Comparison of ENCODE assay signal across 18 mouse cellular contexts in genomic region chr15:101954187-101954586, GRCm38 (mm10). TPM values are rescaled to one million over a fixed set of nuclear protein-coding genes. Genes with fewer than 3 reads are reported as not detected.
DNase-seq lines count a peak whose midpoint lies in the region; ATAC-seq and TF ChIP-seq lines count a peak whose summit lies in the region.
"Had no signal": no experiment of that assay in that cellular context is flagged by ENCODE, and none has a peak within 500 bp of the region (broad histone marks: within the 10 kb centered on the region; RNA-seq: fewer than 3 reads in every experiment).

TSS of gene Krt78 (minus strand) at chr15:101954287.

- ATAC-seq in intestine, embryonic 14.5 days (replicated peaks; ENCODE audit: low FRiP score, low TSS enrichment, low read depth): 0 out of 2 replicates have a peak, but pooled peaks have one; percentile 23
- no peak for ATAC-seq in intestine, postnatal 0 days
- ATAC-seq in lung, embryonic 15.5 days (ENCODE audit: borderline replicate concordance, extremely low read depth, low FRiP score, low TSS enrichment): no peak
- no peak for ATAC-seq in stomach, embryonic 15.5 days (ENCODE audit: insufficient read depth, low FRiP score, low read depth)
- ATAC-seq: forebrain, embryonic 13.5 days; forebrain, postnatal 0 days; Patski had no signal

- no peak for DNase-seq in intestine, embryonic 14.5 days (ENCODE audit: low spot score)
- DNase-seq in lung, postnatal 4 days: no peak
- DNase-seq in liver: no peak
- DNase-seq: adrenal gland, adult 8-10 months; adrenal gland, postnatal 36 days; cerebellum, adult 2 months; cerebellum, postnatal 10 days; forebrain, postnatal 0 days; gastrocnemius, postnatal 14 days had no signal

- H3K27ac ChIP-seq in intestine, embryonic 14.5 days (ENCODE audit: low read depth): peak within 1 kb of the TSS; percentile 47; the same call in 1 of the 2 replicates
- H3K27ac ChIP-seq in intestine, postnatal 0 days (ENCODE audit: low read depth, low read length): no peak within 1 kb of the TSS
- peak within 1 kb of the TSS; percentile 82 for H3K27ac ChIP-seq in lung, embryonic 15.5 days
- H3K27ac ChIP-seq in stomach, embryonic 15.5 days: peak within 1 kb of the TSS; percentile 83
- H3K27ac ChIP-seq: forebrain, embryonic 13.5 days; hindbrain, embryonic 10.5 days; hindbrain, embryonic 14.5 days had no signal

- H3K36me3 ChIP-seq in intestine, embryonic 14.5 days (ENCODE audit: control insufficient read depth, insufficient read depth, low read length): no peaks in the 10 kb centered on the region
- no peaks in the 10 kb centered on the region for H3K36me3 ChIP-seq in intestine, postnatal 0 days (ENCODE audit: control insufficient read depth, insufficient read depth)
- no peaks in the 10 kb centered on the region for H3K36me3 ChIP-seq in lung, embryonic 15.5 days
- no peaks in the 10 kb centered on the region for H3K36me3 ChIP-seq in stomach, embryonic 15.5 days
- H3K36me3 ChIP-seq: heart, embryonic 12.5 days; hindbrain, embryonic 10.5 days had no signal

- no peaks in the 10 kb centered on the region for H3K27me3 ChIP-seq in intestine, embryonic 14.5 days (replicated peaks; ENCODE audit: control insufficient read depth, insufficient read depth, low read length)
- no peaks in the 10 kb centered on the region for H3K27me3 ChIP-seq in intestine, postnatal 0 days (replicated peaks; ENCODE audit: control insufficient read depth, insufficient read depth, low read length)
- H3K27me3 ChIP-seq in lung, embryonic 15.5 days: no peaks in the 10 kb centered on the region
- H3K27me3 ChIP-seq in stomach, embryonic 15.5 days (replicated peaks): no peaks in the 10 kb centered on the region
- H3K27me3 ChIP-seq: forebrain, embryonic 13.5 days had no signal

- H3K4me2 ChIP-seq in intestine, embryonic 14.5 days (ENCODE audit: low read length): no peak within 1 kb of the TSS
- no peak within 1 kb of the TSS for H3K4me2 ChIP-seq in intestine, postnatal 0 days (replicated peaks; ENCODE audit: low read depth)
- H3K4me2 ChIP-seq in lung, embryonic 15.5 days: no peak within 1 kb of the TSS
- no peak within 1 kb of the TSS for H3K4me2 ChIP-seq in stomach, embryonic 15.5 days
- H3K4me2 ChIP-seq: forebrain, embryonic 13.5 days; heart, embryonic 12.5 days; hindbrain, embryonic 14.5 days had no signal

- 88% methylated on average over 9 of the region's 9 CpGs for WGBS in intestine, embryonic 14.5 days
- 83% methylated on average over 9 of the region's 9 CpGs for WGBS in intestine, postnatal 0 days
- WGBS in lung, embryonic 15.5 days: 77% methylated on average over 9 of the region's 9 CpGs
- WGBS in stomach, embryonic 15.5 days: 84% methylated on average over 9 of the region's 9 CpGs

- 0 out of 2 replicates have a peak, but pooled peaks cover 6% of the 10 kb centered on the region for H3K4me1 ChIP-seq in intestine, embryonic 14.5 days (replicated peaks; ENCODE audit: control insufficient read depth, insufficient read depth, low read length)
- no peaks in the 10 kb centered on the region for H3K4me1 ChIP-seq in intestine, postnatal 0 days (replicated peaks; ENCODE audit: control insufficient read depth, insufficient read depth, low read length)
- peaks cover 13% of the 10 kb centered on the region; the same call in 1 of the 2 replicates for H3K4me1 ChIP-seq in lung, embryonic 15.5 days
- H3K4me1 ChIP-seq in stomach, embryonic 15.5 days: peaks cover 11% of the 10 kb centered on the region; the same call in 1 of the 2 replicates
- H3K4me1 ChIP-seq: forebrain, embryonic 13.5 days; heart, embryonic 12.5 days; hindbrain, embryonic 10.5 days had no signal

- no peak within 1 kb of the TSS for H3K4me3 ChIP-seq in intestine, embryonic 14.5 days (ENCODE audit: low read depth, low read length)
- H3K4me3 ChIP-seq in intestine, postnatal 0 days (ENCODE audit: low read depth, low read length): no peak within 1 kb of the TSS
- no peak within 1 kb of the TSS for H3K4me3 ChIP-seq in lung, embryonic 15.5 days
- H3K4me3 ChIP-seq in stomach, embryonic 15.5 days (replicated peaks): no peak within 1 kb of the TSS
- H3K4me3 ChIP-seq: forebrain, embryonic 13.5 days; heart, embryonic 12.5 days; hindbrain, embryonic 10.5 days had no signal

- H3K9ac ChIP-seq in intestine, embryonic 14.5 days (ENCODE audit: low read length): no peak within 1 kb of the TSS
- H3K9ac ChIP-seq in intestine, postnatal 0 days (ENCODE audit: low read depth, low read length): no peak within 1 kb of the TSS
- H3K9ac ChIP-seq in lung, embryonic 15.5 days: no peak within 1 kb of the TSS
- H3K9ac ChIP-seq in stomach, embryonic 15.5 days: no peak within 1 kb of the TSS
- H3K9ac ChIP-seq: forebrain, postnatal 0 days; heart, embryonic 12.5 days; hindbrain, embryonic 14.5 days had no signal

- TF ChIP-seq CTCF in intestine, postnatal 0 days (IDR thresholded peaks at IDR 0.05; ENCODE audit: low read depth): no peak

- no peaks in the 10 kb centered on the region for H3K9me3 ChIP-seq in intestine, embryonic 14.5 days (ENCODE audit: control insufficient read depth, low read length)
- H3K9me3 ChIP-seq in intestine, postnatal 0 days (ENCODE audit: control insufficient read depth): no peaks in the 10 kb centered on the region
- no peaks in the 10 kb centered on the region for H3K9me3 ChIP-seq in lung, embryonic 15.5 days
- no peaks in the 10 kb centered on the region for H3K9me3 ChIP-seq in stomach, embryonic 15.5 days
- H3K9me3 ChIP-seq: forebrain, embryonic 13.5 days; heart, embryonic 12.5 days; hindbrain, embryonic 10.5 days had no signal

RNA-seq across cellular contexts. Expression of gene Krt78, which starts in this region (rescaled TPM):
- 0.09 TPM in 1 of 2 replicates, not detected in the other for polyA plus RNA-seq in intestine, embryonic 14.5 days (2014; fragmentation: Nextera tagmentation; extraction: Ambion mirVana)
- 0.03 and 0.07 TPM in 2 replicates for polyA plus RNA-seq in intestine, postnatal 0 days (2015; fragmentation: Nextera tagmentation; extraction: Ambion mirVana)
- polyA plus RNA-seq in lung, embryonic 15.5 days (2015; fragmentation: Nextera tagmentation; extraction: Ambion mirVana): 0.22 TPM in 1 of 2 replicates, not detected in the other
- 2.3 and 5.7 TPM in 2 replicates for polyA plus RNA-seq in stomach, embryonic 15.5 days (2015; fragmentation: Nextera tagmentation; extraction: Ambion mirVana)
- polyA plus RNA-seq: cerebellum, adult 2 months; forebrain, embryonic 13.5 days; forebrain, postnatal 0 days; heart, embryonic 12.5 days; heart, embryonic 16.5 days; hindbrain, embryonic 10.5 days had no signal

Comparison
In these comparisons a context has a peak if more than half of its experiments do, and no peak if none do; other contexts are left out.
1. Peak in ATAC-seq and H3K27ac ChIP-seq in intestine, embryonic 14.5 days; RNA of the gene not detected or under 1 TPM.